Mouse (Mus musculus): ENCODE results near the gene Akap2.

The Akap2 gene

GRCm38 (mm10) chr4:57798286-57799018 lies 81.0 kb downstream of the Akap2 start:
- DNase-seq = no peak

GRCm38 (mm10) chr4:57799297-57799696 lies 81.8 kb downstream of the Akap2 start:
- DNase-seq = no peak

GRCm38 (mm10) chr4:57801239-57801638 lies 83.8 kb downstream of the Akap2 start:
- no peak for DNase-seq

GRCm38 (mm10) chr4:57801986-57802385 lies 84.5 kb downstream of the Akap2 start:
- DNase-seq = no peak

- DNase-seq = no peak
Observed at GRCm38 (mm10) chr4:57802411-57802810, 85.0 kb downstream of the Akap2 start.

- DNase-seq = no peak
Observed at GRCm38 (mm10) chr4:57804902-57805301, 87.4 kb downstream of the Akap2 start.

- no peak for DNase-seq
Observed at GRCm38 (mm10) chr4:57809449-57809848, 92.0 kb downstream of the Akap2 start.

GRCm38 (mm10) chr4:57812075-57812474 lies 94.6 kb downstream of the Akap2 start:
- peak; percentile 62 for DNase-seq

- peak; percentile 56 for DNase-seq
Observed at GRCm38 (mm10) chr4:57812916-57813575, 95.6 kb downstream of the Akap2 start.

GRCm38 (mm10) chr4:57813576-57813945 lies 96.1 kb downstream of the Akap2 start:
- peak; percentile 74 for DNase-seq

- DNase-seq = no peak
Observed at GRCm38 (mm10) chr4:57815355-57815754, 97.9 kb downstream of the Akap2 start.

- DNase-seq = no peak
Observed at GRCm38 (mm10) chr4:57816146-57816545, 98.7 kb downstream of the Akap2 start.

- DNase-seq = no peak
Observed at GRCm38 (mm10) chr4:57820839-57821374, 103.5 kb downstream of the Akap2 start.

GRCm38 (mm10) chr4:57821556-57822356 lies 104.3 kb downstream of the Akap2 start:
- no peak for DNase-seq

- DNase-seq = peak; percentile 60
Observed at GRCm38 (mm10) chr4:57822641-57823040, 105.2 kb downstream of the Akap2 start.

GRCm38 (mm10) chr4:57824626-57825240 lies 107.3 kb downstream of the Akap2 start:
- DNase-seq = no peak

GRCm38 (mm10) chr4:57826272-57826671 lies 108.8 kb downstream of the Akap2 start:
- no peak for DNase-seq

- DNase-seq = no peak
Observed at GRCm38 (mm10) chr4:57829131-57829530, 111.7 kb downstream of the Akap2 start.

GRCm38 (mm10) chr4:57829740-57830139 lies 112.3 kb downstream of the Akap2 start:
- no peak for DNase-seq

GRCm38 (mm10) chr4:57832318-57832717 lies 114.9 kb downstream of the Akap2 start:
- DNase-seq = peak; percentile 53

- peak; percentile 36 for DNase-seq
Observed at GRCm38 (mm10) chr4:57833060-57833459, 115.6 kb downstream of the Akap2 start.

- peak; percentile 18 for DNase-seq
Observed at GRCm38 (mm10) chr4:57834141-57834540, 116.7 kb downstream of the Akap2 start.

GRCm38 (mm10) chr4:57837089-57837488 lies 119.6 kb downstream of the Akap2 start:
- no peak for DNase-seq

All from thymus, postnatal 25 days (tissue).